Mouse (Mus musculus) embryo, embryonic 11.5 days (tissue): ENCODE results near the gene Vmn1r213.

Experiments used
- DNase-seq: peaks from one replicate; pipeline ENCODE4 v3.0.0-alpha.2; 2012; ENCODE audit warnings: low read depth, low spot score

Vmn1r213 gene

GRCm38 (mm10) chr13:23007356-23007755, at the start of gene Vmn1r213:
TSS of gene Vmn1r213 (plus strand) at chr13:23007656.
- no peak for DNase-seq

- no peak for DNase-seq
These were observed 17.1 kb upstream of the Vmn1r213 start for GRCm38 (mm10) chr13:22990214-22990891.

GRCm38 (mm10) chr13:22992178-22992700, 15.2 kb upstream of the Vmn1r213 start:
- no peak for DNase-seq

GRCm38 (mm10) chr13:22992721-22993120, 14.7 kb upstream of the Vmn1r213 start:
- no peak for DNase-seq

GRCm38 (mm10) chr13:23018158-23018557, 10.7 kb downstream of the Vmn1r213 start:
- DNase-seq, result no peak

GRCm38 (mm10) chr13:23024812-23025211, 17.4 kb downstream of the Vmn1r213 start:
- DNase-seq, result no peak

GRCm38 (mm10) chr13:23030118-23030517, 22.7 kb downstream of the Vmn1r213 start, which contains the start of gene Vmn1r214:
TSS of gene Vmn1r214 (plus strand) at chr13:23030418.
- no peak for DNase-seq

GRCm38 (mm10) chr13:23057778-23058177, 50.3 kb downstream of the Vmn1r213 start:
- DNase-seq, result no peak
